Mouse (Mus musculus) kidney, postnatal 36 days (tissue): ENCODE results near the gene Filip1l.

ENCODE experiments used
- DNase-seq, 2 experiments: peaks; one replicate each; pipeline ENCODE4 v3.0.0; 2021 to 2022; ENCODE audit warnings: mixed read lengths in 2 of 2

Filip1l gene

GRCm38 (mm10) chr16:57398387-57399214 is 45.7 kb downstream of the Filip1l start:
- DNase-seq, result peak; percentile 71 to 85

GRCm38 (mm10) chr16:57399566-57399965 is 46.7 kb downstream of the Filip1l start:
- no peak for DNase-seq

- peak in 1 of 2 experiments; percentile 12 for DNase-seq
Measured at GRCm38 (mm10) chr16:57401702-57402101, 48.8 kb downstream of the Filip1l start.

- no peak for DNase-seq
Measured at GRCm38 (mm10) chr16:57402910-57403309, 50.0 kb downstream of the Filip1l start.

GRCm38 (mm10) chr16:57403825-57404224 is 50.9 kb downstream of the Filip1l start:
- DNase-seq, result no peak

- no peak for DNase-seq
Measured at GRCm38 (mm10) chr16:57412766-57413165, 59.9 kb downstream of the Filip1l start.

GRCm38 (mm10) chr16:57416049-57416448 is 63.2 kb downstream of the Filip1l start:
- no peak for DNase-seq

GRCm38 (mm10) chr16:57417017-57417416 is 64.1 kb downstream of the Filip1l start:
- DNase-seq, result no peak

- no peak for DNase-seq
Measured at GRCm38 (mm10) chr16:57417955-57418354, 65.1 kb downstream of the Filip1l start.

- DNase-seq, result no peak
Measured at GRCm38 (mm10) chr16:57419332-57419731, 66.4 kb downstream of the Filip1l start.

GRCm38 (mm10) chr16:57419881-57420280 is 67.0 kb downstream of the Filip1l start:
- no peak for DNase-seq

GRCm38 (mm10) chr16:57420773-57421556 is 68.1 kb downstream of the Filip1l start:
- peak; percentile 42 to 66 for DNase-seq

GRCm38 (mm10) chr16:57421680-57422417 is 69.0 kb downstream of the Filip1l start:
- peak in 1 of 2 experiments; percentile 15 for DNase-seq

GRCm38 (mm10) chr16:57423001-57423800 is 70.3 kb downstream of the Filip1l start:
- peak in 1 of 2 experiments; percentile 46 for DNase-seq

GRCm38 (mm10) chr16:57426680-57427079 is 73.8 kb downstream of the Filip1l start:
- no peak for DNase-seq

GRCm38 (mm10) chr16:57427516-57428285 is 74.8 kb downstream of the Filip1l start:
- DNase-seq, result peak in 1 of 2 experiments; percentile 22

- DNase-seq, result no peak
Measured at GRCm38 (mm10) chr16:57428977-57429376, 76.1 kb downstream of the Filip1l start.

GRCm38 (mm10) chr16:57431294-57431693 is 78.4 kb downstream of the Filip1l start:
- DNase-seq, result no peak

GRCm38 (mm10) chr16:57433173-57433572 is 80.3 kb downstream of the Filip1l start:
- DNase-seq, result no peak

- no peak for DNase-seq
Measured at GRCm38 (mm10) chr16:57433671-57434070, 80.8 kb downstream of the Filip1l start.

GRCm38 (mm10) chr16:57434640-57435039 is 81.7 kb downstream of the Filip1l start:
- DNase-seq, result no peak
